Mouse (Mus musculus) frontal cortex, postnatal 14 days (tissue): Measurements from ENCODE around the gene Hist2h4.

Source experiments
- DNase-seq, 2 experiments: peaks; one replicate each; pipeline ENCODE4 v3.0.0; 2022; ENCODE audit warnings: low spot score in 2 of 2

Gene Hist2h4

GRCm38 (mm10) chr3:96269511-96270474 lies 6.7 kb upstream of the Hist2h4 start, which contains the start of gene Hist2h2bb:
Hist2h2bb (plus strand) TSS chr3:96269752.
- peak; percentile 90 to 94 for DNase-seq

GRCm38 (mm10) chr3:96268776-96269378 lies 5.8 kb upstream of the Hist2h4 start:
- DNase-seq: peak in 1 of 2 experiments; percentile 34

- DNase-seq: peak; percentile 74
Observed at GRCm38 (mm10) chr3:96268051-96268775, 5.1 kb upstream of the Hist2h4 start, which contains the start of gene Hist2h3b. Hist2h3b (plus strand) TSS chr3:96268654.

- no peak for DNase-seq
Observed at GRCm38 (mm10) chr3:96267541-96267940, 4.4 kb upstream of the Hist2h4 start.

DNA sequence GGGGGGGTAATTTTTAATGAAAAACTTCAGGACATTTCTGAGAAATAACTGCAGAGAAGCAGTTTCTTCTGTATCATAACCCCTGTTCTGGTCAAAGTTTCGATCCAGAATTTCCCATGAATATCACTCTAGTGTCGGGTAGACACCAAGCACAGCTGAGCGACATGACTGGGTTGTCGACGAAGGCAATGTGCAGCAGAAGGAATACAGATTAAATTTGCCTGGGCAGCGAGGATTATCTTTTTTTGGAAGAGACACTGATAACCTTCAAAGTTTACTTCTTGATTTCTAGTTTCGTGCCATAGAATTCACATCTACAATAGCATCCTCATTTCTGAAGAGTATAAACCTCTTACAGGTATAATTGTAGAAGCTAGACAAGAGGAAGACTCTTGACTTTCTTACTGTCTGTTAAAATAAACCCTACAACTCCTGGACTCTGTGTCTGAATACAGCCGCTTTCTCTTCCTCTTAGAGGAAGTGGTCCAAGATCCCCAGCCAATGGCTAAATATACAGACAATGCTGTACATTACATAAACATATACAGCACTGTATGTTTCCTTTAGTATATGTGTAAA lies 3.1 kb upstream of the Hist2h4 start:
- no peak for DNase-seq

- DNase-seq: no peak
Observed at GRCm38 (mm10) chr3:96264404-96264949, 1.4 kb upstream of the Hist2h4 start.

GRCm38 (mm10) chr3:96263558-96264403 lies 670 bp upstream of the Hist2h4 start:
- DNase-seq: peak in 1 of 2 experiments; percentile 36

DNA sequence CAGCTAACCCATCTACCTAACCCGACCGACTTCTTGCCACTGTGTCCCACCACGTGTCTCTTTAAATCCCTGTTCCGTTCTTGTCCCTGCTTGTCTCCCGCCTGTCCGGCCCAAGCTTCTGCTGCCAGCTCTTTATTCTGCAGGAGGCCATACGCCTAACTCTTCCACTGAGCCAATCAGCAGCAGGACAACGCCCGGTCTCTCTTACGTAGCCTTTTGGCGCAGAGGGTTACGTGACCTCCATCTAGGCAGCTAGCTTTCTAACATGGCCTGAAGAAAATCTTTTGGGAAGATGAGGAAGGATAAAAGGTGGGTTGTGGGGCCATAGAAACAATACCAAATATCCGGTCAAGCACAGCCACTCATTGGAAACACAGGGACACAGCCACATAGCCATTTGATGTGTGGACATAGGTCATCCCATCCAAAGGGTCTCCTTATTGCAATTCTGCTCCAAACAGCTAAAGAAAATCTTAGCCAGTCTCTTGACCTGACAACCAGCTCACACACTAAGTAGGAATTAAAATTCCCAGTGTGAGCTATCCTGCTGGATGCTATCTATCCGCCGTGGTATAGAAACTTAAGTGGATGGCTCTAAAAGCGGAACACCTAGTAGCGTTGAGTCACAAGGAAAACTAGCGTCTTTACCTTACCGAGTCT lies 765 bp downstream of the Hist2h4 start:
- DNase-seq: peak; percentile 70 to 80

DNA sequence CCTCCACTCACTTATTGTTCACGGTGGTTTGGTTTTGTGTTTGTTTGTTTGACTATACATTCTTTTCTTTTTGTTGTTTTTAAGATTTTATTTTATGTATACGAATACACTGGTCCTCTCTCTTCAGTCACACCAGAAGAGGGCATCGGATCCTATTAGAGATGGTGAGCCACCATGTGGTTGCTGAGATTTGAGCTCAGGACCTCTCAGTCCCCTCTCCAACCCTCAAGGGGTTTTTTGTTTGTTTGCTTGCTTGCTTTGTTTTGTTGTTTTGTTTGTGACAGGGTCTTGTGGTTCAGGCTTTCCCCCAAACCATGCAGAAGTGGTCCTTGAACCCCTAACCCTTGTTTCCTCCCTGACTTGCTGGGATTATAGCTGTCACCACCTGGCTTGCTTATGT lies 1.5 kb downstream of the Hist2h4 start:
- no peak for DNase-seq

DNA sequence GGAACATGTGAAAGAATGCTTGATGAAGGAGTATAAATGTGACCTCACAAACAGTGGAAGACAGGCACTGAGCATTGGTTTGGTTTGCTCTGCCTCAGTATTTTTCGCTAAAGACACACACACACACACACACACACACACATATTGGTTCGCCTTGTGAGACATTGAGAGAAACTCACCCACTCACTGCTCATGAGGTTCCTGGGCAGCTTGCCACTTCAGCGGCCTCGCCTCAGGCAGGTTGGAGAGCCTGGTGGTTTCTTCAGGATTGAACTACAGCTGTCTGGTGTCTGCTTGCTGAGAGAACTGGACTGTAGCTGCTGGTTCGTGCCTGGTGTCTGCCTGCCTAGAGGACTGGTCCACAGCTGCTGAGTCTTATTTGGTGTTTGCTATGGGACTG lies 2.9 kb downstream of the Hist2h4 start:
- DNase-seq: no peak

DNA sequence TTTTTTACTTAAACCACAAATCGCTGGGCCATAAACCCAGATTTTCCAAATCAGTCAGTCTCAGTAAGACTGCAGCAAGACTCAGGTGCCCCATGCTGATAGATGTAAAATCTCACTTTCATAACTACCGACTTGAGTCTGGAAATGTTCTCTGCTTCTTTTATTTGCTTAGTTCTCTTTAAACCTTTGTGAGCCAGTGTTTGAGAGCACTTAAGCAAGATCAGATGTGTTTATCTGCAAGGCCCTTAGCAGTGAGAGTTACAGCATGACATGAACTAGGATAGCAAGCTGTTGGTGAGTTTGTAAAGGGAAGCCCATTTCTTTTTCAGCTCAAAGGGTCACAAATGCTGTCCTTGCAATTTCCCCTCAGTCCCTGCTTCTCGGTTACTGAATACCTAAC lies 5.9 kb downstream of the Hist2h4 start:
- DNase-seq: no peak

DNA sequence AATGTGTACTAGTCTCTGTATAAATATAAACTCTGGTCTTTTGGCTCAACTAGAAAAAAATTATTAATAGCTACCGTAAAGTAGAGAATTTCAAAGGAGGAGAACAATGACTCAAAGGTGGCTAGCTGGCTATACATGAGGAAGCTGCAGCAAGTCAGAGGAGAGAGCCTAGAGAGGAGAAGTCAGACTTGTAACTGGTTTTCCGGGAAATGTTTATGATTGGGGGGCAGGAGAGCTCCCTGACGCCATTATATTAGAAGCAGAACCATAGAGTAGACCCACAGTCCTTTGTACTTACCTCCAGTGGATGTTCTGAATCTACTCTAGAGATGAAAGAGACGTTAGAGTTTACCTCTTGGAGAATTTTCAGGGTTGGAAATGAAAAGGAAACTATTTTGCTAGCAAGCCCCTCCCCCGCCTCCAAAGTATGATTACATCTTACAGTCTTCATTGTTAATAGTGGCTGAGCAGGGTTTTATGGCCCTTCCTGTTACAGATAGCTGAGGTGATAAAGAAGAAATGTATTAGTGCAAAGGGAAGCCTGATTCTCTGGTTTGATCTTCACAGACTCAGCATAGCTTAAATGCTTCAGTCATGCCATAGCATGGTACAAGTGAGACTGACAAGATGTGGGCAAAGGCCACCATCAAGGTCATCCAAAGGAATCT lies 7.1 kb downstream of the Hist2h4 start:
- no peak for DNase-seq

GRCm38 (mm10) chr3:96254683-96255355 lies 8.3 kb downstream of the Hist2h4 start:
- no peak for DNase-seq

DNA sequence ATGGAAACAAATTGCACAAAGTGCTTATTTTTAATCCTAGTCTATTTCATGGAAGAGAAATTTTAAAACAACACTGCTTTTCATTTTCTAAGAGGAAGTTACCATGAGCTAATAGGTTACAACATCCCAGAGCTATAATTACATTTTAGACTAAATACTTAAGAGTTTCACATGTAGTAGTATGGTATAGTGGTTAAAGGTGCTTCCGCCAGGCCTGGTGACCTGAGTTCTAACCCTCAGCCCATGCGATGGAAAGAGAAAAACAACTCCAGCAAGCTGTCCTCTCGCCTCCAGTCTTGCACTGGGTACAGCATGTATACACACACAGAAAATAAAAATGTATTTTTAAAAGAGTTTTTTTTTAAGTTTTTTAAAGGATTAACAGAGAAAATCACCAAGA lies 11.3 kb downstream of the Hist2h4 start:
- DNase-seq: no peak

- DNase-seq: no peak
Observed at GRCm38 (mm10) chr3:96250890-96251289, 12.2 kb downstream of the Hist2h4 start.

DNA sequence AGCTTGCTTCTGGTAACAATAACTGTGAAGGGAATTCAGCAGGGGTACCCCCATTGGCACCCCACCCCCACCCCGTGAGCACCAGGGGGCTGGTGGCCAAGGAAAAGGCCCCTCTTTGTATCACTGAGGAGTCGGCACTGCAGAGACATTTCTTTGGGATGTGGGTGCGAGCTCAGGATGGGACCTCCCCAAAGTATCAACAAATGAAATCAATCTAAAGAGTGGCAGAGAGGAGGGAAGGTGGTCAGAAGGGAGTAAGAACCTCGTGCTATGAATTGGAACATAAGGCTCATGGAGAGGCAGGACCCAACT lies 14.1 kb downstream of the Hist2h4 start:
- no peak for DNase-seq

DNA sequence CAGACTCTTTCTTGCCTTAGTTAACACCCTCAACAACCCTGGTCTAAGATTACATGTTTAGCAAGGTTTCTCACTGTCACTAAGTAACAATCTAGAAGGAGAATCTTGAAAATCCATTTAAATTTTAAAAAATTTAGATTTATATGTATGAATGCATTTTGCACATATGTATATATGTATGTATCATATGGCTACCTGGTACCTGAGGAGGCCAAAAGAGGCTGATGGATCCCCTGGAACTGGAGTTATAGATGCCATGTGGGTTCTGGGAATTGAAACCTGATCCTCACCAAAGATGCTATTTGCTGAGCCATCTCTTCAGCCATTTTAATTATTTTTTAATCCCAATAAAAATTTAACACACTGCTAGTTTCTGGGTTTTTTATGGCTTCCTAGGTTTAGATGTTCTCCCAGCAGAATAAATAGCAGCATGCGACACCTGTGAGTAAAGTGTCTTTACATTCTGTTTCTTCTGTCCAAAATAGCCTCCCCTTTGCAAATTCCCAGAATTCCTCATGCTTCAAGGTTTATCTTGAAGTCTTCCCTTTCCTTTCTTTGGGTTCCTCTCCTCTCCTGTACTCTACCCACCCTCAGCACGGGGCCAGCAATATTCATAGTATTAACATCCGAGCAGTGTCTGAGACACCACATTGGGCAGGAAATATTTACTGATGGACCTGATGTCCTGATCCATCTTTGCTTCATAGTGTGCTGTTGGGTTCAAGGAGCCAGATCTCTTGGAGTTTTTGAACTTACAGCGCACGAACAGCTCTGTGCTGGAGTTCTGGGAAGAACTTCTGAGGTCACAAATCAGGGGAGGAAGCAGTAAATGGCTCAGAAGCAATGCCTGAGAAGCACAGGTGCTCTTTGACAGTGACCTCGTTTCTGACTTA lies 14.7 kb downstream of the Hist2h4 start:
- DNase-seq: no peak
